Mouse (Mus musculus) adrenal gland, adult 2 months (tissue): ENCODE data around the gene Rassf8. TPM values are rescaled to one million over a fixed set of nuclear protein-coding genes. Genes with fewer than 3 reads are reported as not detected.

ENCODE experiments used
- DNase-seq: peaks from one replicate; pipeline ENCODE4 v3.0.0; 2021
- long read RNA-seq: library from polyadenylated mRNA; stranded (forward); transcript quantifications from one replicate; pipeline ENCODE4 v2.0.0, GENCODE M21; 2021
- polyA plus RNA-seq: library from polyadenylated mRNA; depleted of rRNA; stranded (reverse); fragments of >200 nt; gene quantifications from 2 replicates; pipeline ENCODE4 v1.2.3, GENCODE M21; 2012; rRNA removed
- total RNA-seq, 2 experiments: library from RNA; stranded (reverse); gene quantifications; 2 replicates each; pipeline ENCODE4 v1.2.3; 2021

Rassf8 gene
- total RNA-seq (10 to 100 TPM; 77.5 to 85.2 TPM), polyA plus RNA-seq (13.6 and 18.6 TPM in 2 replicates)
- long read RNA-seq, full-length matches to known transcripts: 3 of 4 reads
- long read RNA-seq, partial matches to known transcripts: 1 of 4 reads
- long read RNA-seq, other reads (novel, unspliced or antisense): 0 of 4 reads

- peak; percentile 95 for DNase-seq
These were observed at the start of gene Rassf8 for GRCm38 (mm10) chr6:145746132-145746849. Rassf8 (plus strand) TSS chr6:145746748.

GRCm38 (mm10) chr6:145701021-145701540, 45.5 kb upstream of the Rassf8 start:
- DNase-seq: peak; percentile 53

- no peak for DNase-seq
These were observed 42.9 kb upstream of the Rassf8 start for GRCm38 (mm10) chr6:145703667-145704066.

- no peak for DNase-seq
These were observed 36.4 kb upstream of the Rassf8 start for GRCm38 (mm10) chr6:145709956-145710720.

GRCm38 (mm10) chr6:145710797-145711196, 35.8 kb upstream of the Rassf8 start:
- no peak for DNase-seq

- DNase-seq: no peak
These were observed 35.2 kb upstream of the Rassf8 start for GRCm38 (mm10) chr6:145711320-145711719.

- peak; percentile 33 for DNase-seq
These were observed 33.1 kb upstream of the Rassf8 start for GRCm38 (mm10) chr6:145713241-145714114.

- peak; percentile 51 for DNase-seq
These were observed 32.4 kb upstream of the Rassf8 start for GRCm38 (mm10) chr6:145714131-145714530.

- no peak for DNase-seq
These were observed 24.0 kb upstream of the Rassf8 start for GRCm38 (mm10) chr6:145722596-145722995.

GRCm38 (mm10) chr6:145723131-145723863, 23.3 kb upstream of the Rassf8 start:
- no peak for DNase-seq

GRCm38 (mm10) chr6:145725849-145726248, 20.7 kb upstream of the Rassf8 start:
- DNase-seq: no peak

GRCm38 (mm10) chr6:145726986-145727385, 19.6 kb upstream of the Rassf8 start:
- DNase-seq: no peak

GRCm38 (mm10) chr6:145732868-145733267, 13.7 kb upstream of the Rassf8 start:
- no peak for DNase-seq

GRCm38 (mm10) chr6:145733276-145733675, 13.3 kb upstream of the Rassf8 start:
- no peak for DNase-seq

- DNase-seq: no peak
These were observed 12.6 kb upstream of the Rassf8 start for GRCm38 (mm10) chr6:145733911-145734310.

- DNase-seq: no peak
These were observed 10.4 kb upstream of the Rassf8 start for GRCm38 (mm10) chr6:145736099-145736498.

- peak; percentile 33 for DNase-seq
These were observed 7.3 kb upstream of the Rassf8 start for GRCm38 (mm10) chr6:145739231-145739630.

- DNase-seq: no peak
These were observed 6.5 kb upstream of the Rassf8 start for GRCm38 (mm10) chr6:145740011-145740410.

- peak; percentile 80 for DNase-seq
These were observed 1.3 kb upstream of the Rassf8 start for GRCm38 (mm10) chr6:145745291-145745690.

- DNase-seq: peak; percentile 78
These were observed 548 bp downstream of the Rassf8 start for GRCm38 (mm10) chr6:145746921-145747670.
